Comparison of ENCODE assay signal across 8 mouse cellular contexts in the genomic region with DNA sequence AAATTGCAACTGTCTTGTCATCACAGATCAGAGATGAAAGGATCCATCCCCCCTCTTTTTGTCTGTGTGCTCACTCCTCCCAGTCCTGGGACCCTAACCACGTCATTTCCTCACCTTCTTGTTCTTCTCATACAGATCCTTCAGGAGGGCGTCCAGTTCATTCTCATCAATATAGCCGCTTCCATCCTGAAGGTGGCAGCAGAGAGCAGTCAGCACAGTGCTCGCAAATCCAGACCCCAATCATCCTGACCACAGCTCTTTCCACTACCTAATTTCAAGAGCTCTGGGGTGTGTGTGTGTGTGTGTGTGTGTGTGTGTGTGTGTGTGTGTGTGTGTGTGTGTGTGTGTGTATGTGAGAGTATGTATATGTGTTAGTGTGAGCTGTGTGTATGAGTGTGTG. TPM values are rescaled to one million over a fixed set of nuclear protein-coding genes. Genes with fewer than 3 reads are reported as not detected.
A peak's percentile ranks its signal among the peaks of the same experiment; 100 is the strongest.
DNase-seq lines count a peak whose midpoint lies in the region; ATAC-seq and TF ChIP-seq lines count a peak whose summit lies in the region.
"Had no signal": no experiment of that assay in that cellular context is flagged by ENCODE, and none has a peak within 500 bp of the region (broad histone marks: within the 10 kb centered on the region; RNA-seq: fewer than 3 reads in every experiment).

No protein-coding gene starts in this region.

- peak; percentile 89 for TF ChIP-seq CTCF in brain, embryonic 14.5 days (IDR thresholded peaks at IDR 0.05; ENCODE audit: borderline replicate concordance, extremely low read depth, insufficient read depth, insufficient read length)
- peak; percentile 91 for TF ChIP-seq CTCF in embryonic fibroblast, embryonic 13.5 days (IDR thresholded peaks at IDR 0.05; ENCODE audit: borderline replicate concordance, insufficient read depth, low read length)
- peak; percentile 86 for TF ChIP-seq CTCF in kidney, adult 2 months (conservative IDR thresholded peaks at IDR 0.05; ENCODE audit: insufficient read depth, insufficient read length, low read depth, low read length)
- peak; percentile 83 for TF ChIP-seq CTCF in liver, postnatal 0 days (IDR thresholded peaks at IDR 0.05; ENCODE audit: low read depth)
- TF ChIP-seq CTCF in olfactory bulb, adult 2 months (IDR thresholded peaks at IDR 0.05; ENCODE audit: insufficient read depth, low read depth, low read length) = peak; percentile 64

- H3K4me1 ChIP-seq in embryonic fibroblast, embryonic 13.5 days (ENCODE audit: control insufficient read depth, insufficient read depth, low read length) = no peaks in the 10 kb centered on the region
- H3K4me1 ChIP-seq in kidney, adult 2 months (ENCODE audit: control insufficient read depth, insufficient read depth, low read length) = no peaks in the 10 kb centered on the region
- H3K4me1 ChIP-seq in liver, postnatal 0 days (ENCODE audit: insufficient read depth) = no peaks in the 10 kb centered on the region
- H3K4me1 ChIP-seq in olfactory bulb, adult 2 months (ENCODE audit: control insufficient read depth, insufficient read depth, low read length) = no peaks in the 10 kb centered on the region

- 2% methylated on average over 4 of the region's 4 CpGs for WGBS in kidney, adult 2 months
- WGBS in liver, postnatal 0 days (ENCODE audit: insufficient replicate concordance) = 2% methylated on average over 4 of the region's 4 CpGs
- 1% methylated on average over 4 of the region's 4 CpGs for WGBS in olfactory bulb, adult 2 months

- H3K36me3 ChIP-seq in kidney, adult 2 months (ENCODE audit: control insufficient read depth, insufficient read depth, low read length) = no peaks in the 10 kb centered on the region
- no peaks in the 10 kb centered on the region for H3K36me3 ChIP-seq in liver, postnatal 0 days (replicated peaks; ENCODE audit: insufficient read depth, low read length)

- H3K9ac ChIP-seq in liver, postnatal 0 days (replicated peaks) = no peak overlapping the region

- peak; percentile 7 to 20 for DNase-seq in urinary bladder, postnatal 36 days (ENCODE audit: low spot score in 2 of 2)
- DNase-seq in urinary bladder, postnatal 4 days (ENCODE audit: low spot score in 2 of 2) = no peak
- peak; percentile 84 for DNase-seq in brain, embryonic 14.5 days (ENCODE audit: low read depth)
- DNase-seq in kidney, adult 2 months = peak; percentile 34
- peak; percentile 52 for DNase-seq in liver, postnatal 0 days

- no peak for TF ChIP-seq EP300 in liver, postnatal 0 days (IDR thresholded peaks at IDR 0.05; ENCODE audit: low read depth)

- no peak overlapping the region for H3K4me2 ChIP-seq in liver, postnatal 0 days (ENCODE audit: low read depth, low read length)

- no peak for TF ChIP-seq POLR2A in brain, embryonic 14.5 days (IDR thresholded peaks at IDR 0.05; ENCODE audit: borderline replicate concordance, extremely low read depth, insufficient read depth, insufficient read length, poor library complexity, severe bottlenecking)
- TF ChIP-seq POLR2A in embryonic fibroblast, embryonic 13.5 days (IDR thresholded peaks at IDR 0.05; ENCODE audit: low read depth, low read length) = no peak
- TF ChIP-seq POLR2A in kidney, adult 2 months (IDR thresholded peaks at IDR 0.05; ENCODE audit: low read depth, low read length) = no peak
- TF ChIP-seq POLR2A in olfactory bulb, adult 2 months (IDR thresholded peaks at IDR 0.05; ENCODE audit: insufficient read depth, low read depth, low read length) = no peak

- no peaks in the 10 kb centered on the region for H3K27me3 ChIP-seq in kidney, adult 2 months (replicated peaks; ENCODE audit: control insufficient read depth, insufficient read depth, low read length)
- H3K27me3 ChIP-seq in liver, postnatal 0 days (ENCODE audit: insufficient read depth, low read length) = no peaks in the 10 kb centered on the region

- no peak overlapping the region for H3K27ac ChIP-seq in embryonic fibroblast, embryonic 13.5 days (ENCODE audit: insufficient read depth, low read length)
- no peak overlapping the region for H3K27ac ChIP-seq in kidney, adult 2 months (ENCODE audit: insufficient read depth, low read depth, low read length)
- no peak overlapping the region for H3K27ac ChIP-seq in liver, postnatal 0 days (ENCODE audit: low read depth)
- no peak overlapping the region for H3K27ac ChIP-seq in olfactory bulb, adult 2 months (ENCODE audit: insufficient read depth, low read depth, low read length)

- H3K4me3 ChIP-seq in embryonic fibroblast, embryonic 13.5 days (ENCODE audit: insufficient read depth, low read length) = no peak overlapping the region
- H3K4me3 ChIP-seq in kidney, adult 2 months (ENCODE audit: insufficient read depth, low read depth, low read length) = no peak overlapping the region
- no peak overlapping the region for H3K4me3 ChIP-seq in liver, postnatal 0 days (ENCODE audit: low read depth, low read length)
- H3K4me3 ChIP-seq in olfactory bulb, adult 2 months (ENCODE audit: insufficient read depth, low read depth, low read length) = no peak overlapping the region

- no peak for ATAC-seq in liver, postnatal 0 days

- H3K9me3 ChIP-seq in liver, postnatal 0 days (ENCODE audit: low read length) = no peaks in the 10 kb centered on the region

RNA-seq across cellular contexts. Expression of gene Calb2, which starts 22.5 kb away (rescaled TPM):
- polyA plus RNA-seq in brain, embryonic 14.5 days (2012; rRNA removed) = 40.6 and 45.5 TPM in 2 replicates
- not detected in 2 replicates for polyA plus RNA-seq in embryonic fibroblast, embryonic 13.5 days (2011; ENCODE audit: insufficient read length, low read depth, missing spikeins)
- polyA plus RNA-seq in kidney, adult 2 months (2012; rRNA removed) = not detected in 2 replicates
- not detected in 2 replicates for polyA plus RNA-seq in liver, postnatal 0 days (2015; fragmentation: Nextera tagmentation; extraction: Ambion mirVana)
- not detected in 2 replicates for polyA plus RNA-seq in olfactory bulb, adult 2 months (2012; ENCODE audit: insufficient read depth, insufficient read length, low replicate concordance, missing spikeins)

RNA-seq across cellular contexts. Expression of gene Gm17720, which starts 43.0 kb away (rescaled TPM):
- polyA plus RNA-seq in brain, embryonic 14.5 days (2012; rRNA removed) = not detected in 2 replicates
- polyA plus RNA-seq in embryonic fibroblast, embryonic 13.5 days (2011; ENCODE audit: insufficient read length, low read depth, missing spikeins) = not detected in 2 replicates
- not detected in 2 replicates for polyA plus RNA-seq in kidney, adult 2 months (2012; rRNA removed)
- not detected in 2 replicates for polyA plus RNA-seq in liver, postnatal 0 days (2015; fragmentation: Nextera tagmentation; extraction: Ambion mirVana)
- polyA plus RNA-seq in olfactory bulb, adult 2 months (2012; ENCODE audit: insufficient read depth, insufficient read length, low replicate concordance, missing spikeins) = not detected in 2 replicates
- polyA plus RNA-seq: heart, embryonic 16.5 days had no signal

RNA-seq across cellular contexts. Expression of gene Gm21964, which starts 44.5 kb away (rescaled TPM):
- polyA plus RNA-seq in brain, embryonic 14.5 days (2012; rRNA removed) = not detected in 2 replicates
- polyA plus RNA-seq in embryonic fibroblast, embryonic 13.5 days (2011; ENCODE audit: insufficient read length, low read depth, missing spikeins) = not detected in 2 replicates
- not detected in 2 replicates for polyA plus RNA-seq in kidney, adult 2 months (2012; rRNA removed)
- not detected in 2 replicates for polyA plus RNA-seq in liver, postnatal 0 days (2015; fragmentation: Nextera tagmentation; extraction: Ambion mirVana)
- not detected in 2 replicates for polyA plus RNA-seq in olfactory bulb, adult 2 months (2012; ENCODE audit: insufficient read depth, insufficient read length, low replicate concordance, missing spikeins)
- polyA plus RNA-seq: heart, embryonic 16.5 days had no signal

Comparison
In these comparisons a context has a peak if more than half of its experiments do, and no peak if none do; other contexts are left out.
1. DNase-seq: peak in urinary bladder, postnatal 36 days (2 of 2), brain, embryonic 14.5 days (single experiment), kidney, adult 2 months (single experiment) and liver, postnatal 0 days (single experiment); none in urinary bladder, postnatal 4 days (0 of 2).
2. RNA of gene Calb2, which starts 22.5 kb away (polyA plus RNA-seq): not detected in olfactory bulb, adult 2 months and 40.6 to 45.5 TPM in brain, embryonic 14.5 days; not detected in embryonic fibroblast, embryonic 13.5 days, not detected in kidney, adult 2 months and not detected in liver, postnatal 0 days; every median in the first group is over 10 times any median in the second.
3. Peak in every context shown above with its lines, with median percentiles within 50 percentile points of each other: CTCF ChIP-seq.